Mouse (Mus musculus) inflammation-experienced regulatory T-cells, adult 6 months (primary cell): ENCODE measurements around the gene Gm10277. TPM values are rescaled to one million over a fixed set of nuclear protein-coding genes. Genes with fewer than 3 reads are reported as not detected.

Experiments
- ATAC-seq: one replicate; pipeline ENCODE4 v1.8.0; 2017
- polyA plus RNA-seq, 3 experiments: library from polyadenylated mRNA; unstranded; fragments of 100-300 nt; shearing (Covaris generic); gene quantifications; one replicate each; pipeline ENCODE4 v1.2.1; 2017

The Gm10277 gene
- polyA plus RNA-seq, 3 experiments from 2014 or later: 0.15 to 0.58 TPM; not detected in 1

DNA sequence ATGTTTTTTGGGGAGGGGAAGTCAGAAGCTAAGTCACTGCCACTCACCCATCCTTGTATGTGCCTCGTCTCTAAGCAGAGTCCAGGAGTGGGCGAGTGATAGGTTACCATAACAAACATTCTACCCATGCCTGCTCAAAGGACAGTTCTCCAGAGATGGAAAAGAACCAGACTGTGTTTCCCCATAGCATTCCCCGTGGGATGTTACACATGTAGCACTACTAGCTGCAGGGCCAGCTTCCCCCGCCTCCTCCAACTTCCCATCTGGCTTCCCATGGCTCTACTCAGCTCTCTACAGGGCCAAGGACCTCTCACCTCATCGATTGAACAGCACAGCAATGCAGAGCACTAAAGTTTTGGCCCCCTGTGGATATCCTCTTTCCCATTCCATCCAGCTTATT is 7.7 kb upstream of the Gm10277 start:
- no peak for ATAC-seq

DNA sequence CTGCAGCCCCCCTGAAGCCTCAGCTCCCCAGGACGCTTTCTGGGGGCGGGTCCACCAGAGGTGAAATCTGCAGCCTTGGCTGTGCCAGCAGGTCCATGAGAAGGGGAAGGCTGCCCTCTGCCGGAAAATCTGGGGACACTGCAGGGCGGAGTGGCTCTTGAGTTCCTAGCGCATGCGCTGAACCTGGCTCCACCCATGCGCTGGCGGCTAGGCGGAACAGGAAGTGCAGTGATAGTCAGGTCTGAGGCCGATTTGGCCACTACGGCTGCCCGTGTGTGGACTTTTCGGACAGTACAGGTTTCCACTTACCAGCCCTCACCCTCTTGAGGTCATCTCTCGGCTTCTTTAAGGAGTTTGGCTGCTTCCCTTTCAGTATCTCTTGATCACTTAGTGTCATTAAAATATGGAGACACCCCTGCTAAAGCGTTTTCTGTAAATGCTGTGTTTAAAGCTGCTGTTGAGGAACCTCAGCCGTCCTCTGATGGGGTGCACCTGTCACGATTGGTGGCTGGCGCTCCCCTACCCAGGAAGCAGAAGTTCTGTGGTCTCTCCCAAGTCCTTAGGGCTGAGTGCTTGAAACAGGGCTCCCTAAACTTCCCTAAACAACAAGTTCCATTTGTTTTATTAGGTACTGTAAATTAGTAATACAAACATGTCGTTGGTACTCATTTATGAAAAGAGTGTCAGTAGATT is 5.8 kb upstream of the Gm10277 start:
- peak; percentile 84 for ATAC-seq

DNA sequence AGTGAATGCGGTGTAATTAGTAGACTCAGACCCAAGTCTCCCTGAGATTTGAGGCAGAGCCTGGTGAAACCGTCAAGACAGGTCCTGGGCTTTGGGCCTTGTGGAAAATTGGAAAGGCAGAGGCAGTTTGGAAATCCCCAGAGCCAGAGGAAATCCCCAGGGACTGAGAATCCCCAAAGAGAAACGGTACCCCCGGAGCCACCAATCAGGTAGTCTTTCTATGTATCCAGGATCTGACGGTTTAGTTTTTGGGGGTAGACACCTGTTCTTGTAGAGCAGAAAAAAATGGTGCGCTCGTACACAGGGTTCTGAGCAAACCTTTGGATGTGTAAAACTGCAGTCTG is 5.0 kb upstream of the Gm10277 start:
- no peak for ATAC-seq

DNA sequence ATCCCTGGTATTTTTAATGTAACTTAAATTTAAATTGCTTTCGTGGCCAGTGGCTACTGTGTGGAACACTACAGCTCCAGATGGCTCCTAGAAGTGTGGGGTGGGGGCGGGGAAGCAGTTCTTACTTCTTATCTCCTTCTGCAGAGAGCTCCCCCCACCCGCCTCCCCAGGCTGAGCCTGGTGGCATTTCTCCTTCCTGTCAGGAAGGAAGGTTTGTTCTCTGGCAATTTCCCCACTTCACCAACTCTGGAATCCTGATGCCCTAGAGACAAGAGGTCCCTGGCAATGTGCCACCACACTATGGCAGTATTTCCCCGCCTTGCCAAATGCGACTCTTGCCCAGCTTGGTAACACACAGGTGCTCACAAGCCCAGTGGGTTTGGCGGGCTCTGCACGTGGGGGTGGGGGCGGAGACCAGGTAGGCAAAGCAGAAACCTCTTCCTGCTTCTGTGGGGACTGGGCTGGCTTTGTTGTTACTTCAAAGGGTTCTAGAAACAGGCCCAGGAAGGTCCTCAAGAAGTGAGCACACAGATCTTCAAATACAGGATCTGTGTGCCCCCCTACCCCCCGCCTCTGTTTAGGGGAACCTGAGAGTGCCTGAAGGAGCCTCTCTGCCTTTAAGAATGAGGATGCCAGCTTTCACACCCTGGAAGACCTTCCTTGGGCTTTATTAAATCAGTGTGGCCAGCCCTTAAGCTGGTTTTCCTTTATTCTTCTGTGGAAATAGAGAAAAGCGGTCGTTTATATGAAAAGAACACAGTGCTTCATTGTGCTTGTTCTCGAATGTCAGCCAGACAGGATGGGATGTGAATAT is 4.4 kb upstream of the Gm10277 start:
- peak; percentile 80 for ATAC-seq

DNA sequence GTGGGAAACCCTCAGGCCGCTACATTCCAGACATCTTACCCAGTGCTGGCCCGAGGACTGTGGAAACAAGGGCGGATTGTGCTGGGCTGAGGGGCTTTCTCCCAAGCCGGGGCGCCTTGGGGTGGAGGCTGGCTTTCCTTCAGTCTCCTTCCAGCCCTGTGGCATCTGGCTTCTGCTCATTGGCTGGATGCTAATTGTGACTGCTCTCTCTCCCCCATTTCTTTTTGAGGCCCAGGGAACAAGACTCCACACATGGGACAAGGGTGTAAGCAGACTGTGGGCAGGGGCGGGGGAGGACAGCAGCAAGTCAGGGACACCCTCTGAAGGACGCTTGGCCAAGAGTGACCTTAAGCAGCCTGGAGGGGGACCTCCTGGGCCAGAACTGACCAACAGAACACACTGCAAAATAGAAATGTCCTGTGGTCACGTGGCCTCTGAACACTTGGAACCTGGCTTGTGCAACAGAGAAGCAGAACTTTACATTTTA is 3.7 kb upstream of the Gm10277 start:
- ATAC-seq: no peak

DNA sequence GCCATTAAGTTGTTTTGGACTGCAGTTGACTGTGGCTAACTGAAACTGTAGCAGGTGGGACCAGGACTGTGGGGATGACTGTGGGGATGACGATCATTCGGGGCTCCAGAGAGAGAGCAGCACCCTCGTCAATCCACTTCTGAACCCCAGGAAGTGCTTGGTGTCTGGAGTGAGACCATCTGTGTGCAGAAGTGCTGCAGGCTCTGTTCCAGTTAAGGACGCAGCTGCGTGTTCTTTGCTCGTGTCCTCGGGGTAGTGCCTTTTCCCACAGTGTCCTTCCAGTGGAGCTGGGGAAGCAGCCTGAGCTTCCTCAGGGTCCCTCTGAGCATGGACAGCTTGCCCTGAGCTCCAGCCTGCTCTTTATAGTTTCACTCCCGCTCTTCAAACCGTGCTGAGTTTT is 2.7 kb upstream of the Gm10277 start:
- ATAC-seq: no peak

DNA sequence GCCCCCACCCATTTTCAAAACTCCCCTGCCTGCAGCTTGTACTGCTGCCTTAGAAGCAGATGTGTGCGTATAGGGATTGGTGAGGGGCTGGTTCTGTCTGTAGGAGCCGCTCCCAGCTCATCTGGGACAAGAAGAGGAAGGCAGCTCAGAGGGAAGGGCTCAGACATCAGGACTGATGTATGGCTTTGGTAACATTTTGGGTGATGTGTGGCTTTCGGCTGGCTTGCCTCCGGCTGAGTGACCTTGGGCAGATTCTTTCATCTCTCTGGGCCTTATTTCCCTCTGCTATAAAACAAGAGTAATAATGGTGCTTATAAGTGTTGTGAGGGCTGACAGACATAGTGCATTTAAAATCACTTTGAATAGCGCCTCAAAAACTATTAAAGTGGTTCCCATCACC is 2.0 kb upstream of the Gm10277 start:
- no peak for ATAC-seq

DNA sequence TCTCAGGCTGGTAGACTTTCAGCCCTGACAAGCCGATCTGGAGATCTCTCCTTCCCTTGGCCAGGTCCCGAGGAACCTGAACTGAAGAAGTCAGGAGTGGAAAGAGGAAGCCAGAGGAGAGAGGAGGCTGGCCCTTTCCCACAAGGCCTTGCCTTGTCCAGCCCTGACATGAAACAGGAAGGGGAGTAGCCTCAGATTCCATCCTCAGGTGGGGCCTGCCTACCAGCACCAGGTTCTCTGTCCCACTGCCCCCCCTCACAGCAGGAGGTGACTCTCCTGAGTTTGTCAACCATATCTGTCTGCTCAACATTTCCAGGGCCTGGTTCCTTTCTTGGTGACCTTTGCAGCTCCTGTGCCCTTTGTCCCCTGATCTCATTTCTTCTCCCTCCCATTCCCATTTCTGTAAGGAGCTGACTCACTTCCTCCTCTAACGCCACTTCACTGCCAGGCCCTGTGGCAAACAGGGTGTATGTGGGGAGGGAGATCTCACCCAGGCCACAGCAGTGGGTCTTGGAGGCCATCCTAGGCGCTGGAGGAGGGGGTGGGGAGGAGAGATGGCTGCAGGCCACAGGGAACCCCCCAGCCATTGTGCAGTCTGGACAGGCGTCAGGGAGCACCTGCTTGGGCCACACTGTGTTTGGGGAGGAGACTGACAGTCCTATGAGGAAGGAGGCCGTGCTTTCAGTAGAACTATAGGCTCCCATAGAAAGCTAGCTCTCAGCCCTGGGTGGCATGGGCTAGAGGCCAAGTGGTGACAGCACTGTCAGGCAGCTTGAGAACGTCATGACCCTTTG is 1.6 kb downstream of the Gm10277 start:
- ATAC-seq: no peak

DNA sequence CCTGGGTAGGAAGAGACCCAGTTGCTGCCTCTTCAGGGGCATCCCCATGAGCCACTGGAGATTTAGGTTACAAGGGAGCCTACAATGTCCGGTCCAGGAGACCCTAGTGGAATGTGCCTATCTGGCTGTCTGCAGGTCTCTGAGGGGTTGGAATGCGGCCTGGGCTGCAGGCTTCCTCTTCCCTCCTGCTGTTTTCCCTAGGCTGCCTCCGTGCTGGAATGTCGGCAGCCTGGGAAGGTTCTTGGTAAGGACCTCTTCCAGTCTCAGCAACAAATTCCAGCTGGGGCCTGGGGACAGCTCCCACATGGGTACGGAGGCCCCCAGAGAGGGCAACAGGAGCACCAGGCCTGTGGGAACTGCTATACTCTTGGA is 2.2 kb downstream of the Gm10277 start:
- ATAC-seq: no peak

DNA sequence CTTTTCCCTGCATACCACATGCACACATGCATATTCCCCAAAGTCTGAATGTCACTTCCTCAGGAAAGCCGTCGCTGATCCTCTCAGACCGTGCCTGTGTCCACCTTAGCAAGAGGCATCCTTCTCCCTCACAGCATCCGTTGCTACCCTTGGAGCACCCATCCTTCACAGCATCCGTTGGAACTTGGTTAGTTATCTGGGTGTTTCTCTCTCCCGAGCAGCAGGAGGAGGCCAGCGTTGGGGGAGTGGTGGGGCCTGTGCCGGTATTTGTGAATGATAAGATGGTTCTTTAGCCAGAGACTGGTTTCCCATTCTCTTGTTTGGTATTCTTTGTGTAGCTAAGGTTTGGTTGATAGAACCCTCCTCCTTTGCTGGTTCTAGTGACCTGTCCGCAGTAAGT is 2.7 kb downstream of the Gm10277 start:
- ATAC-seq: no peak

DNA sequence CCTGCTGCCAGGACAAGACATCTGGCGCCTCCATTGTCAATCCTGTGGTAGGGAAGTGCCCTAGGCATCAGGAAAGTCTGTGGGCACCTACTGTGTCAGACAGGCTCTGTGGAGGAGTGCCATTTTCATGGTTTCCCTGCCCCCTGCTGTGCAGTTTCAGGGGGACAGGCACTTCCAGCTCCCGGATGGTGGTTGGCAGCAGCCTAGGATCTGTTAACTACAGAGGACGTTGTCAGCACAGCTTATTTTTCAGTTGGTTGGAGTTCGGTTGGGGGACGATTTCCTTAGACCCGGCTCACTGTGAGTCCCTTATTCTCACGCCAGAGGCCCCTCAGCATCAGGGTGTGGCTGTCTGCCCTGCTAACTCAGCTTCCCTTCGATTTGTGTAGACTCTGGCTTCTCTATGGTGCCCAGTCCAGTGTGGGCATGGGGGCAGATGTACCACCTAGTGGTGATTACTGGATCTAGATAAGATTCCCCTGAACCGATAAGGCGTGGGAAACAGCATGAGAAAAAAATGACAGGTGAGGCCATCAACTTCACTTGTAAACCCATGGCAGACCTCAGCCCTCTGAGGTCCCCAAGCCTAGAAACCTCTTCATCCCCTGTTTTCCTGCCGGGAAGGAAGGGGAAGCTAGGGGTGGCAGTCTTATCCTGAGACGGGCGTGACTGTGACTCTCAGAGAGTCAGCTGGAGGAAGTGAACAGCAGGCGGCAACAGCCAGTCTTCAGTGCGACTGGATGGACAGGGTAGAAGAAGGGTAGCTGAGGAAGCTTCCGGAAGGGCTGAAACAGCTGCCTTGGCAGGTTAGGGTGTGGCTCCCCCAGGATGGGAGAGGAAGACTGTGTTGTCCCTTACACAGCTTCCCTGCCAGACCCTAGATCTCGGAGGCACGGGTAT is 3.5 kb downstream of the Gm10277 start:
- ATAC-seq: peak; percentile 17

DNA sequence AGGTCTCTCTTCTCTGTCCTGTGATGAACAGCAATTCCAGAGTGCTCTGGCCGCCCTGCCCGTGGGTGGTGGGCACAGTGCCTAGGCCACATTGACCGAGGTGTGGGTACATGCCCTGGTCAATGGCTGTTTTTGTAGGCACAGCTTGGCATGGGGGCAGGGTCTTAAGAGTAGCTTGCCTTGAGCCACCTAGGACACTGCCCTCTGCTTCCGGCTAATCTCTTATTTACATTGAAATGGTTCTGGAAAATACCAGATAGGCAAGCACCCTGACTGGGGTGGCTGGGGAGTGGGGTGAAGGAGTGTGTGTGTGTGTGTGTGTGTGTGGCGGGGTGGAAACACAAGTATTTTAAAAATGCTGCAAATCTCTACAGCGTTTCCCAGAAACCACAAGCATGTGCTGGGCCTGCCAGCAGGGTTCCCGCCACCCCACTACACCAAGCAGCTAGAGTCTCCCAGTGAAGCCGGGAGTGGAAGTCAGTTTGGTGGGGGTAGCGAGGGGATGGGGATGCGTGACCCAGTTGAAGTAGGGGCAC is 4.3 kb downstream of the Gm10277 start:
- ATAC-seq: no peak

DNA sequence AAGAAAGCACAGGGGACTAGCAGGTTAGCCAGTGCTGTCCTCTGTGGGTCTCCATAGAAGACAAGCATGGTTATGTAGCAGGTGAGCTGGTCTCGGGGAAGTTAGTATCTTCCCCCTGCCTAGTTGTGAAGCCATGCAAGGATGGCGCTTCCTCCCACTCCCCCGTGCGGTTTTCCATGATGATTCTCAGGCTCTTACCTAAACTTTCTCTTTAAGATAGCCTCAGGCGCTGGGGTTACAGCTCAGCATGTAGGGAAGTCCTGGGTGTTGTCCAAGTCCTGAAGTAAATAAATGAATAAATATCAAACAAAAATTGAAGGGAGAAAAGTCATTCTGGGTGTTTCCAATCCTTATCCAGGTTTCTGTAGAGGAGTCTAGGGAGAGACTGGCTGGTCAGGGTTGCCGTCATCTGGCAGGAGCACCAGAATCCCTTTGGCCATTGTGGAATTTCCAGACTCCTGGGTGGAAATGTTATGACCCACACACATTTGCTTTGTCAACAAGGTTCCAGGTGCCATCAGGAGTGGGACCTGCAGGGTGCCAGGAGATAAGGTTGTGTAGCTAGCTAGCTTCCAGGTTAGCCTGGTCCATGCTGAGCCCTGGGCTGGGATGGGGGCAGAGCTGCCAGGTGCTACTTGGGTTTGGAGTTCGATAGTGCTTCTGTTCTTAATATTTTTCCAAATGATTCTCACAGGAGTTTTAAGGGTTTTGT is 5.3 kb downstream of the Gm10277 start:
- no peak for ATAC-seq

DNA sequence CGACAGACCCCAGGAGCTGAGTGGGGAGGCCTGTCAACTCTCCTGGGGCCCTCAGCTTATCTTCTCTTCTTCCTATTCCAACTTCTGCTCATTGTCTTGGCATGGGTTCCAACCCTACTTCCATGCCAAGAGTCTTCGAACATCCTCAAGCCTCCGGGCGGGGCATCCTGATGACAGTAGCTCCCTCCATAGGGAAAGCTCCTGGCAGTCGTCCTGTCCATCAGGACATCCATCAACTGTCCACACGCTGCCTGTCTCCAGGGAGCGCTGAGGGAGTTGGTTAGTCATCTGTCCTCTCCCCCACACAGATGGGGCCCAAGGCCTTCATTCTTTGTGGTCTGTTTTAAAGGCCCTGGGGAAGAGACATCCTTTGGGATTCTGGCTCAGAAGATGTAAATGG is 6.5 kb downstream of the Gm10277 start:
- ATAC-seq: no peak

DNA sequence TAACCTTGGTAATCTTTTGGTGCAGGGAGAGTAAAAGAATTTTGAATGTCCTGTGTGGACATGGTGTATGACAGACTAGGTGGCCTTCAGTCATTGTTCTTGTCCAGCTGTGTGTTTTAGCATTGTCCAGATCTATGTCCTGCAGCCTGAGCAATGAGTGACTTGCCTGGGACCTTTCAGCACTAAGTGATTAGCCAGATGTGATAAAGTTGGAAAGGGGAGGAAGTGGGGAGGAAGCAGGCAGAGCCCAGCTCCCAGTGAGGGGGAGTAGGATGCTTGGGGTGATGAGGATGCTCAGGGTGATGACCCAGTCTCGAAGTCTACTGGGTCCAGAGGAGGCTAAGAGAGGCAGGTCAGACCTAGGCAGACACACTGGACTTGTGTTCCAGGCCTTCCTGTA is 8.3 kb downstream of the Gm10277 start:
- ATAC-seq: no peak

DNA sequence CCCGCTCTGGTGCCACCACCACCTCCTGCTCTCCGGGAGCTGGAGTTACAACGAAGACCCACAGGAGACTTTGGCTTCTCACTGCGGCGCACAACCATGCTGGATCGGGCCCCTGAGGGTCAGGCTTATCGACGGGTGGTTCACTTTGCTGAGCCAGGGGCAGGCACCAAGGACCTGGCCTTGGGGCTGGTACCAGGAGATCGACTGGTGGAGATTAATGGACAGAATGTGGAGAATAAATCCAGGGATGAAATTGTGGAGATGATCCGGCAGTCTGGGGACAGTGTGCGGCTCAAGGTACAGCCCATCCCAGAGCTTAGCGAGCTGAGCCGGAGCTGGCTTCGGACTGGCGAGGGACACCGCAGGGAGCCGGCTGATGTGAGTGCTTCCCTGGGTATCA is 9.6 kb downstream of the Gm10277 start:
- no peak for ATAC-seq

DNA sequence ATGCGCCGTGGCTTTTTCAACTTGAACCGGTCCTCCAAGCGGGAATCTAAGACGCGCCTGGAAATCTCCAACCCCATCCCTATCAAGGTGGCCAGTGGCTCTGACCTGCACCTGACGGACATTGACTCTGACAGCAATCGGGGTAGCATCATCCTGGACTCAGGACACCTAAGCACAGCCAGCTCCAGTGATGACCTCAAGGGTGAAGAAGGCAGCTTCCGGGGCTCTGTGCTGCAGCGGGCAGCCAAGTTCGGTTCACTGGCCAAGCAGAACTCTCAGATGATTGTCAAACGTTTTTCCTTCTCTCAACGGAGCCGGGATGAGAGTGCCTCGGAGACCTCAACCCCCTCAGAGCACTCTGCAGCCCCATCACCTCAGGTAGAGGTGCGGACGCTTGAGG is 10.1 kb downstream of the Gm10277 start:
- no peak for ATAC-seq

DNA sequence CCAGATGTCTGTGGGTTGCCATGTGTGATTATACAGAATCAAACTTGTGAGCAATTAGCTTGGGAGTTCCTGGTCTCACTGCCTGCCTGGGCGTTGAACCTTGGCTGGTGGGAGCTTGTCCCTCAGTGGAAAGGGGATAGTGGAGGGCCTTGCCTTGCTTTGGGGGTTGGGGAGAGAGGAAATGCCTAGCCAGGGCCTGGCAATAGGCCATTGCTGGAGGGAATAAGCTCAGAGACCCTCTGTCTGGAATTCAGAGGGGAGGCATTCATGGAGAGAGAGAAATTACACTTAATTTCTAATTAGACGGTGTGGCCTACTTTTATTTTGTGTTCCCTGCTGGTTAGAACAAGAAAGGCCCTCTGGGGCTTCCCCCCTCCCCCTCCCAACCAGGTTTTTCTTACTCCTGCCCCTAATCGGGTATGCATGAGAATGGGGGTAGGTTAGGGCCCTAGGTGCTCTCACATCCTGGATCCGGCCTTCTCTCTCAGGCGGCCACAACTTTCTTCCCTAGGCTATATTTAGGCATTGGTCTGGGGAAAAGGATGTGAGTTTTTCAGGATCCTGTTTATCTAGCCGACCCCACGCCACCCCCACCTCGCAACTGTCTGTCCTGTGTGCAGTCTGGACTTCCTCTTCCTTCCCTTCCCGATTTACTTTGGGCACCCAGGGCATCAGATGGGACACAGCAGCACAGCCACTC is 11.7 kb downstream of the Gm10277 start:
- no peak for ATAC-seq

DNA sequence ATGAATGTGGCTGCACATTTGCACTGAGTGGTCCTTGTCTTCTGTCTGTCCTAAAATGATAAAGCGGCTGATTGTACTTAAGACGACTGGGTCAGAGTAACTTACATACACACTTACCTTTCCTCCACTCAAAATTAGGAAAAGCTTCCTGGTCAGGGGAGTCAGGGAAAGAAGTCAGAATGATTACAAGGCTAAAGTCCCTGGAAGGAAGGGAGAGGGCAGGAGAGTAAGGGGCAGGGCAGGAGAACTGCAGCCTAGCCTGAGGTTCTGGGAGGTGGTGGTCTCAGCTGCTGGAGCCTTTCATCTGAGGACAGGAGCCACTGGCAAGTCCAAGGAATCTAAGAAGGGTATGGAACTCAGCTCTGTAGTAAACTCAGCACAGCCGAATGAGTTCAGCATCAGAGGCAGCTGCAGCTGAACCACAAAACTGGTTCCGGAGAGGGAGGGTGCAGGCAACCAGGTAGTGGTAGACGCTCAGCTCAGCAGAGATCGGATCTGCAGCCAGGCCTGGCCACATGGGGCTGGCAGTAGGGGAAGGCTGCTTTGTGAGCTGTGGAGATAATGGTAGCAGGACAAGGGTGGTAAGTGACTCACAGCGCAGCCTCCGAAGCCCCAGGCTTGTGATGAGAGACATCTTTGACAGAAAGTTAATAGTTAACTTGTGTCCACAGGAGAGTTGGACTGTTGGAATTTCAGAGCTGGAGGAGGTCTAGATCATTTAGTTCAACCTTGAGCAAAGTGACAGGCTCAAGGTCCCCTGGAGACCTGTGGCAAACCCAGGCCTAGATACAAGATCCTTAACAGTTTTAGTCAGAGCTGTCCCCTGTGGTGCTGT is 15.5 kb downstream of the Gm10277 start:
- no peak for ATAC-seq

DNA sequence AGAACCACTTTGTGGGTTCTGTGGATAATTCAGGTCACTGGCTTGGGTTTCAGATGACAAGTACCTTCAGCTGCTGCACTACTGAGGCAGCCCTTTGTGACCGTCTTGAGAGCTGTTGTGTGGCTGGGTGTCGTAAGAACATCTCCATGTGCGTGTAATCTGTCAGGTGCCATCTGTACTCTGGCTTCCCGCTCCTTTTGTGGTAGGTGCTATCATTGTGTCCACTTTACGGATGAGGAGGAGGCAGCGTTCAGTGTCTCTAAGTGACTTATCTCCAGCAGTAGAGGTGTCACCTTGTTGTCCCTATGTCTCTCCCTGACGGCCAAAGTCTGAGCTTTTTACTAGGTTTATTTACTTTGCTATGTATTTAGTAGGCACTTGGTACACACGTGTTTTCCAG is 17.2 kb downstream of the Gm10277 start:
- no peak for ATAC-seq
